Mouse (Mus musculus) testis, adult 2 months (tissue): ENCODE data around the gene Gm36864. TPM values are rescaled to one million over a fixed set of nuclear protein-coding genes. Genes with fewer than 3 reads are reported as not detected.

ENCODE experiments used
- H3K27ac ChIP-seq: fragments of 200-500 bp; 2 replicates; pipeline ENCODE4 v1.5.1; 2012; ENCODE audit warnings: low read depth, low read length; ENCODE audit not compliant: control insufficient read depth, insufficient read depth
- H3K27me3 ChIP-seq: fragments of 200-500 bp; 2 replicates; pipeline ENCODE4 v1.6.1; 2012; ENCODE audit warnings: mild to moderate bottlenecking, low read length, moderate library complexity; ENCODE audit not compliant: control insufficient read depth, insufficient read depth
- H3K36me3 ChIP-seq: fragments of 200-500 bp; 2 replicates; pipeline ENCODE4 v1.6.1; 2012; ENCODE audit warnings: mild to moderate bottlenecking, low read length; ENCODE audit not compliant: control insufficient read depth, insufficient read depth
- H3K4me1 ChIP-seq: fragments of 200-500 bp; 2 replicates; pipeline ENCODE4 v1.6.1; 2012; ENCODE audit warnings: low read length; ENCODE audit not compliant: control insufficient read depth, insufficient read depth
- H3K4me3 ChIP-seq: fragments of 200-500 bp; 2 replicates; pipeline ENCODE4 v1.5.1; 2012; ENCODE audit warnings: low read depth, mild to moderate bottlenecking, low read length, moderate library complexity, mixed read lengths; ENCODE audit not compliant: control insufficient read depth
- CTCF ChIP-seq: fragments of 200-500 bp; IDR thresholded peaks from 2 replicates; pipeline ENCODE4 v1.5.1; 2012; ENCODE audit warnings: low read depth, mild to moderate bottlenecking, inconsistent platforms, low read length, moderate library complexity; ENCODE audit not compliant: control insufficient read depth, insufficient read depth, insufficient replicate concordance
- POLR2A ChIP-seq: fragments of 200-500 bp; IDR thresholded peaks from 2 replicates; pipeline ENCODE4 v1.6.1; 2012; ENCODE audit warnings: low read depth, mild to moderate bottlenecking, inconsistent platforms, low read length, moderate library complexity; ENCODE audit not compliant: control insufficient read depth
- polyA plus RNA-seq: library from polyadenylated mRNA; depleted of rRNA; stranded (reverse); fragments of >200 nt; gene quantifications from 2 replicates; pipeline ENCODE4 v1.2.3, GENCODE M21; 2012

The Gm36864 gene
- polyA plus RNA-seq, 1 experiment, result 101 TPM

- no peak for TF ChIP-seq CTCF
- Histone ChIP-seq H3K27me3 (no peaks in the 10 kb centered on the region), H3K4me3 (peak overlapping the region; percentile 22), H3K36me3 (no peaks in the 10 kb centered on the region), H3K4me1 (no peaks in the 10 kb centered on the region; the same call in 1 of the 2 replicates), H3K27ac (no peak overlapping the region)
Observed at GRCm38 (mm10) chr7:44274096-44274495, 38.1 kb downstream of the Gm36864 start.

- H3K27me3 ChIP-seq, result no peaks in the 10 kb centered on the region
- no peak overlapping the region for H3K27ac ChIP-seq
- no peak overlapping the region for H3K4me3 ChIP-seq
- TF ChIP-seq POLR2A, result no peak
- TF ChIP-seq CTCF, result no peak
- H3K4me1 ChIP-seq, result no peaks in the 10 kb centered on the region; the same call in 1 of the 2 replicates
- H3K36me3 ChIP-seq, result no peaks in the 10 kb centered on the region
Observed at GRCm38 (mm10) chr7:44275546-44275945, 39.6 kb downstream of the Gm36864 start.

GRCm38 (mm10) chr7:44276461-44277249, 40.7 kb downstream of the Gm36864 start:
- Histone ChIP-seq H3K27ac (no peak overlapping the region), H3K4me3 (no peak overlapping the region), H3K4me1 (no peaks in the 10 kb centered on the region; the same call in 1 of the 2 replicates), H3K27me3 (no peaks in the 10 kb centered on the region), H3K36me3 (no peaks in the 10 kb centered on the region)
- no peak for TF ChIP-seq CTCF
- no peak for TF ChIP-seq POLR2A

GRCm38 (mm10) chr7:44277250-44277622, 41.3 kb downstream of the Gm36864 start:
- no peak overlapping the region for H3K27ac ChIP-seq
- no peaks in the 10 kb centered on the region for H3K27me3 ChIP-seq
- H3K4me1 ChIP-seq, result no peaks in the 10 kb centered on the region; the same call in 1 of the 2 replicates
- TF ChIP-seq POLR2A (no peak), CTCF (peak; percentile 37; the same call in 1 of the 2 replicates)
- no peak overlapping the region for H3K4me3 ChIP-seq
- no peaks in the 10 kb centered on the region for H3K36me3 ChIP-seq

- no peak overlapping the region for H3K4me3 ChIP-seq
- H3K27me3 ChIP-seq, result no peaks in the 10 kb centered on the region
- TF ChIP-seq CTCF, result no peak
- no peak for TF ChIP-seq POLR2A
- H3K4me1 ChIP-seq, result no peaks in the 10 kb centered on the region
- no peak overlapping the region for H3K27ac ChIP-seq
- no peaks in the 10 kb centered on the region for H3K36me3 ChIP-seq
Observed at GRCm38 (mm10) chr7:44280959-44281358, 45.0 kb downstream of the Gm36864 start.

- Histone ChIP-seq H3K4me3 (no peak overlapping the region), H3K4me1 (no peaks in the 10 kb centered on the region), H3K27ac (no peak overlapping the region), H3K27me3 (no peaks in the 10 kb centered on the region), H3K36me3 (no peaks in the 10 kb centered on the region)
- TF ChIP-seq POLR2A, result no peak
- TF ChIP-seq CTCF, result no peak
Observed at GRCm38 (mm10) chr7:44281586-44281985, 45.6 kb downstream of the Gm36864 start.

- no peaks in the 10 kb centered on the region for H3K4me1 ChIP-seq
- TF ChIP-seq POLR2A, result no peak
- TF ChIP-seq CTCF, result no peak
- no peak overlapping the region for H3K27ac ChIP-seq
- no peak overlapping the region for H3K4me3 ChIP-seq
- no peaks in the 10 kb centered on the region for H3K27me3 ChIP-seq
- no peaks in the 10 kb centered on the region for H3K36me3 ChIP-seq
Observed at GRCm38 (mm10) chr7:44287760-44288159, 51.8 kb downstream of the Gm36864 start.
